Mouse (Mus musculus) thymus, adult 2 months (tissue): ENCODE data around the gene Zfp428.

ENCODE experiments used
- CTCF ChIP-seq: fragments of 200-500 bp; IDR thresholded peaks from 2 replicates; pipeline ENCODE4 v1.5.1; 2012; ENCODE audit warnings: mild to moderate bottlenecking, control low read depth, low read length, moderate library complexity, borderline replicate concordance; ENCODE audit not compliant: control insufficient read depth, poor library complexity, insufficient read depth; ENCODE audit errors: extremely low read depth
- POLR2A ChIP-seq: fragments of 200-500 bp; IDR thresholded peaks from 2 replicates; pipeline ENCODE4 v1.6.1; 2012; ENCODE audit warnings: mild to moderate bottlenecking, low read length, control low read depth, moderate library complexity; ENCODE audit not compliant: control insufficient read depth, poor library complexity, insufficient read depth; ENCODE audit errors: extremely low read depth

DNA sequence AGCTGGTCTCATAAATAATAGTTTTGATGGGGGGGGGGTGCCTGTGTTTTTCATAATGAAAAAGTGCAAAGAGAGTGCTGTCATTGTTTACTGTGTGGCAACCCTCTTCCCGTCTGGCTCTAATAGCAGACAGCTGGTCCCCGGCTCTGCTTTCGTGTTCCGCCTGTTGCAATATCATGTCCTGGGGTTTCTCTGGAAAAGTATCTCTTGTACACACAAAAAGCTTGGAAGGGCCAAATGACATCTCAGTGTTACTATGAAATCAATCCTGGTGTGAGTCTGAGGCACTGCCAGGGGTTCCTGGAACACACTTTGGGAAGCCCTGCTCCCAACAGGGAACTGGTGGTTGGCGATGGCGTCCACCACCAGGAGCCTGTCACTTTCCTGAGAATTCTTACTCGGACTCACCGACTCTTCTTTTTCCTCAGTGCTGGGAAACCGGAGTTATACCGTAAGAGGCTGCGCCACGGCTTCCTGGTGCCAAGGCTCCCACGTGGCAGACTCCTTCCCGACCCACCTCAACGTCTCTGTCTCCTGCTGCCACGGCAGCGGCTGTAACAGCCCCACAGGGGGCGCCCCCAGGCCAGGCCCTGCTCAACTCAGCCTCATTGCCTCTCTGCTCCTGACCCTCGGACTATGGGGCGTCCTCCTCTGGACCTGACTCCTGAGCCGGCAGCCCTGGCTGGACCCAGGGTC lies 31.8 kb upstream of the Zfp428 start:
- TF ChIP-seq POLR2A (no peak), CTCF (0 out of 2 replicates have a peak, but pooled peaks have one; percentile 25)
